Mouse (Mus musculus) kidney, adult 8-10 months (tissue): ENCODE measurements at regions not wholly inside any gene's neighbourhood (a gene's known extent, or its start where the extent isn't known, plus 50 kb on each side); places are given as distances from the start of the nearest gene placed in this dataset.

ENCODE experiments used
- DNase-seq, 2 experiments: peaks; one replicate each; pipeline ENCODE4 v3.0.0; 2022

DNA sequence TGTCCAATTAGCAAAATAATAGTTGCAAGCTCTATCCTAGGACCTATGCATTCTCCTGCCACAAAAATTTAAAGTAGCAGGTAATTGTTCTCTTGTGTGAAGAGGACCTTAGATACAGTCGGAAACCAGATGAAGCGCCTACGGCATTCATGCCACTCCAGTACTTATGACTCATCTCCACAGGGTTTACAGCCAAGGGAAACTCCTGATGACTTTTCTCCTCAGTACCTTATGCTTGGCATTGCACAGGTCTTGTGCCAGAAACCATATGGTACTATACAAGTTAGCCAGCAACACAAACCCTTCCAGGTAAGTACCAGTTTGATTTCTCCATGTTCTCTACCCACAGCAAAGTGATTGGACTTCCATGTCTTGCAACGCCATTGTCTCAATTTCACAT is 606.3 kb upstream of the Dmac1 start:
- DNase-seq, result no peak

DNA sequence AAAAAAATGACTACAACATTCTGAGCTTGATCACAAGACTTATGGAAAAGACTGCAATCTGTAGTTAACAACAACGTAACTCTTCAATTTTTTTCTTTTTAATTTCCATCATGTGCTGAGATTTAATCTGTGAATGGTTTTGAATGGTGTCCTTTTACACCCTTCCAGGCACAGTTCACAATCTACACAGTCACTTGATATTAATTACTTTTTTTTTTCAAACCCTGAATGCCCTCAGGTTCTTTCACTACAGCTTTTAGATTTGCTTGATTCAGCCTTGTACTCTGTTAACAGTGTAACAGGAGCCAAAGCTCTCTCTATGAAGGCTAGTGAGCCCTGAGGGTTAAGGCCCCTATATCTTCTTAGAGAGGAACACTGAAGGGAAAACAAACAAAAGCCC is 591.7 kb upstream of the Dmac1 start:
- DNase-seq, result peak in 1 of 2 experiments; percentile 31

DNA sequence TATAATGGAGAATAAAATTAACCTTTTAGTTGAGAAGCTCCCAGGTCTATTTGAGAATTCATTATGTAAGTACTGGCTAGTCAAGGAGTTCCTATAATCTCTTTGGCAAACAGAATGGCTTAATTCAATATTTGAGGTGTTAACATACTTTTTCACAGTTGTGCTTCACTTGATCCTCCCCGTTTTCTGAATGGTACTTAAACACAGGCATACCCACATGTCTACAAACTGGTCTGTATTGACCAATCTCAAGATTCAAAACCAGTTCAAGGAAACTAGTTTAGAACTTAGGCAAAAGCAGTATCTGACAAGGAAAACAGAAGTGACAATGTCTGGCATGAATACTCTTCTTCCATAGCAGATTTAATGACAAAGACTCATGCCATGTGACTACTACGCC is 583.0 kb upstream of the Dmac1 start:
- DNase-seq, result no peak

DNA sequence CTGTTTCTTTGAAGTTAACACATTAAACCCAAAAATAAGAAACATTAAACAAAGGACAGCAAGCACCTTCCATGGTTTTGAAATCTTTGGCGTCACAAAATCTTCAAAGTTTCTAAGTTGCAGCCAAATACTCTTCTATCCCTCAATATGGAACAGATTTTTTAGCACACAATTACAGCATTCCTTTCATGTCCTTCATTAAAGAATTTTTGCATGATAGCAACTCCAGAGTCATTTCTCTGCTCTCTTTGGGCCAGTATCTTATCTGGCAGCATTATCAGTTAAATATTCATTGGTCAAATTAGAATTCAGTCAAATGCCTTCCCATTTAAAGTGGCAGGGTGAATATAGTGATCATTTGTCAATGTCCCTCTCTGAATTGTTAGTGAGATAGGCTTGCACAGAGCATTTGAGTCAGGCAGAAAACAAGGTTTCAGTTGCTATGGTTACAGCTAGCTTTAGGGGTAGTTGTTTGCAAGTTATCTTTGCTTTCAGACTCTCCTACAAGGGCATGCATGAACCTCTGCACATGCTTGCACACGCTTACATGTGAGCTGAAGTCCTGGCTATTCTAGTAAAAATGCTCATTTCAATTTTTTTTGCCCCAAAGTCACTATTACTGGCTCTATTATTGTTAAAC is 579.8 kb upstream of the Dmac1 start:
- no peak for DNase-seq

DNA sequence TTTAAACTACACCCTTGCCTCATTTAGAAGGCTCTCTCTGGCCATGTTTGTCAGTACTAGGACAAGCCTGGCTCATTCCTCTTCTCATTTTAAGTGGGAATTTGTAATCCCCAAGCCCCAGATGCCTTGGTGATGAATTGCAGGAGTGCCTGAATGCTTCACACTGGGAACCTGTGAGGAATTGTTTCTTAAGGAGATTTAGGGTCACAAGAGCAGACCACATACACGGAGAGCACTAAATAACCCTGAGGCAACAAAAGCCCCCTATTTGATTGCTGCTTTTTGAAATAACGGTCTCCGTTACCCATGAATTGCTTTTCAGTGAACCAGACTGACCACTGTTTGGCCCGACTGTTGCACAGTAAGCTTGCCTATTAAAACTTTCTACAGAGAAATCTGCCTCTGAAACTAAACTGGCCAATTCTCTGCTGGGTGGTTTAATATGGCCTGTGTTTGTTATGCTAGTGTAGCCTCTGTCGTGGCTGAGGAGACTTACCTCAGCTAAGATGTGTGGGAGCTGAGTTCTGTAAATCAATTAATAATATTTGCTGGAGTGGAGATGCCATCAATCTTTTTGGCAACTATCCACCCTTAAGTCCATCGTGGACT is 577.7 kb upstream of the Dmac1 start:
- no peak for DNase-seq

- no peak for DNase-seq
Measured at GRCm38 (mm10) chr4:75850343-75850742, 572.2 kb upstream of the Dmac1 start.

DNA sequence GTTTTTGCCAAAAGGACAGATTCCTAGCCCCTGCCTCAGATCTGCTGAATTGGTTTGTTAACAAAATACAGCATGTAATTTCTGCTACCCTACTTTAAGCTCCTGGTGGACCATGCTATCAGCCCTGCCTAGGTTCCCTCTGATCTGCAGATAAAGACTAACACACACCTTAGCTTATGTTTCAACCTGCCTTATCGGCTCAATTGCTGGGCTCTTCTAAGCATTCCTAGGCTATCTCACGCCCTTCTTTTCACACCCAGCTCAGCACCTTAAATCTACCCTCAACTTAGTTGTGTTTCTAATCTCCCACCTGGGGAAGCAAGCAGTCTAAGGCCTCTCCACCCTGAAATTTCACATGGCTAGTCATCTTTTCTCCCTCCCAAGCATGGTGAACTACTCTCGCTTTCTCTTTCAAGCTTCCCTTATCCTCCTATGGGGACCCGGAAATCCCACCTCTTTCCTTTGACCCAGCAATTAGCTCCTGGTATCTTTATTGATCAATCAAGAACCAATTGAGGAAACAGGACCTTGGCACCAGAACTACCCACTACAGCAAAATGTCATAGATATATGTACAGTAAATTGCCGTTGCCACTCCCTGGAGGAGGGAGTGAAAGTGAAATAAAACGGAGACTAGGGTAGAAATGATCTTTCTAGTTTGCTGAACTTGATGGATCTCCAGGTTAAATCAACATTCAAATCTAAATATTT is 569.7 kb upstream of the Dmac1 start:
- DNase-seq, result no peak

DNA sequence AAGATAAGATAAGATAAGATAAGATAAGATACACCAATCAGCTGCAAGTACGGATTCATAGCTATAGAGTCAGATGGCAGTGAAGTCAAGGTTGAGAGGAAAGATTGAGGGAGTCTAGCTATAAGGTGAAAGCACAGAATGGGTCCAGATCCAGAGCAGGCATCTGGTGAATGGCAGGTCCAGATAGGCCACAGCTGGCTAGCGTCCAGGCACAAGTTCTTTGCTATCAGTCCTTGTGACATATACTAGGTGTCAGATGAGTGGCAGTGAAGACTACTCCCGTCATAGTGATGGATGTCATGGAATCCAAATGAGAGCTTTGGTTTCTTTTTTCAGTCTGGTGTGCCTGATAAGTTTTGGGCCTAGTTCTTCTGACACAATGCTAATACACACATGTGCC is 566.9 kb upstream of the Dmac1 start:
- no peak for DNase-seq

DNA sequence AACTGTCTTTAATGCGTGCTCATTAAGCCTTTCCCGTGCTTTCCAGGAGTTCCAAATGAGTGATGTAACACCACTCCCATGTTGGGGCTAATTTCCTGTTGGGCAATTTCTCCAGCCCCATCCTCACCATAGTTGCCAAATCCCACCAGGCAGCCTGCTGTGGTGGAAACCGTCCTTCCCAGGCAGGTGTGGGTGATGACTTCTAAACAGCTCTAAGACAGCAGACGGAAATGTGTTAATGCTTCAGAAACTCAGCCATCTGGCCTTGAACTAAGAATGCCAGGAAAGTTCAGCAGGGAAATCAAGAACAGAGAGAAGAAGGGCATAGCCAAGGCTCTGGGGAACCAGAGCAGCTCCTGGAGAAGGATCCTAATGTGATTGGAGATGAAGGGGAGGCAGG is 560.5 kb upstream of the Dmac1 start:
- DNase-seq, result no peak

DNA sequence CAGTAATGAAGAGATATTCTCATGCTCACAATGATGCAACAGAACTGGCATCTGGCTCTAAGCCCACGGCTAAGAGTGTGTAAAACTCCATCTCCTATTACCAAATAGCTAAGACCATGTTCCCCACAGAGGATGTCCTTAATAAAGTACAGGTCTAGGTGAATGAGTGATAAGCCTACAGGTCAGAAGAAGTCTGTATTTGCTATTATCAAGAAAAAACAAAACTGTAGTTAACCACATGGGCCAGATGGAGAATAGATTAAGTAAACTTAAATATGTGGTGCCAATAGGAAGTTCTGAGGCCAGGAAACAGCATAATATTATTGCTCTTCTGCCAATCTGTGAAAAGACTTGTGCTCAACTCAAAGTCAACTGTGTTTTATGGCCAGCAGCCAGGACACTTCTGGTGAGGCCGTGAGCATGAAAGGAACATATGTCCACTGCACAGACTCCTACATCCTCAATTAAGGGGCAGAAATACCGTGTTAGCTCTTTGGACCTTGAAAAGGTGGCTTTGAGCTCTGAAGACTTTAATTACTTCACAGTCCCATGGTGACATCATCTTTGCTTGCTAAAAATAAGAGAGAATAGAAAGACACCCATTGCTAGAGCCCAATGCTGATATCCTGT is 549.1 kb upstream of the Dmac1 start:
- DNase-seq, result no peak

DNA sequence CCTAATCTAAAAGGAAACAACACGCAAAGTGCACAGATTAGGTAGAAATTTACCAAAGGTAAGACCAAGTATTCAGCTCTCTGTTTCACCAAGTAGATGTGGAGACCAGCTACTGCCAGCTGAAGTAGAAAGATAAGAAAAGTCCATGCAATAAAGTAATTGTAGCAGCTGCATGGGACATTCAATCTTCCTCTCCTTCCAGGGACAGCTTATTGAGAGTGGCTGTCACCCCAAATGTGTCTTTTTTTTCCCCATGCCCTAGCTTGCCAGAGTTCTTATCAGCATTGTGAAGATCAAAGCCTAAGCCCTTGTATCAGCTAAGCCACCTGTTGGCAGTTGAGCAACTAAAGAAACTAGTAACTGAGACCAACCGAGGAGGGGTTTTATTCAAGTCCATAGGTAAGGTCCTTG is 541.1 kb upstream of the Dmac1 start:
- no peak for DNase-seq

DNA sequence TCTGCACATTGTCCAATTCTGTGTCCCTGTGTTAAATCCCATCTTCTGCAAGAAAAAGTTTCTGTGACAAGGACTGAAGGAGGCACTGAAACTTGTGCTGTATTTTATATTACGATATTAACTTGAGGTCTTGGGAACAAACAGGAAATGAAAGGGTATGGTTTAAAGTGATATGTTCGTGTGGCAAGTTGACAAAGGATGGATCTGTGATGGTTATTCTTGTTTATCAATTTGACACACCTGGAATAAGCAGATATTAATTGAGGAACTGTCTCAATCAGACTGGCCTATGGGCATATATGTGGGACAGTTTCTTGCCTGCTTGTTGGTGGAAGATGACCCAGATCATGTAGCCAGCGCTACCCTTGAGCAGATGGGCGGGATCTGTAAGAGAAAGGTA is 537.9 kb upstream of the Dmac1 start:
- no peak for DNase-seq

GRCm38 (mm10) chr4:75812266-75812665 is 534.2 kb upstream of the Dmac1 start:
- no peak for DNase-seq

DNA sequence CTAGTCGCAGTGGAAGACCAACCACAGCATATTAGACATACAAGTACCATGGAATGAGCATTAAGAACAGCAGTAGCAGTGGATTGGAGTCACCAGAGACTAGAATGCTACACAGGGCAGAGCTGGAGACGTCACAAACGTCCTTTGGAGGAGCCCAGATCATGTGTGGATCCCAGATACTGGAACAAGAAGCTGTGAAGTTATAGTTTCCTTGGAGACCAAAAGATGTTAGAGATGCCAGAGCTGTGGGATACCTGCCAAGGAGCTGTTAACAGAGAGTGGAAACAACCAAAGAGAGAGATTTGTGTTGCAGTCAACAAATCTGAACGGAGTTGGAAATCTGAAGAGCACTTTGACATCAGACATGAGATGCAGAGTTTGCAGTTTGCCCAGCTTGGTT is 523.8 kb upstream of the Dmac1 start:
- no peak for DNase-seq

- DNase-seq, result no peak
Measured at GRCm38 (mm10) chr4:75801156-75801555, 523.1 kb upstream of the Dmac1 start.

- no peak for DNase-seq
Measured at GRCm38 (mm10) chr4:75791789-75792188, 513.7 kb upstream of the Dmac1 start.

GRCm38 (mm10) chr4:75790920-75791589 is 513.0 kb upstream of the Dmac1 start:
- DNase-seq, result no peak

- DNase-seq, result no peak
Measured at GRCm38 (mm10) chr4:75787405-75787804, 509.3 kb upstream of the Dmac1 start.

GRCm38 (mm10) chr4:75786391-75786790 is 508.3 kb upstream of the Dmac1 start:
- no peak for DNase-seq

DNA sequence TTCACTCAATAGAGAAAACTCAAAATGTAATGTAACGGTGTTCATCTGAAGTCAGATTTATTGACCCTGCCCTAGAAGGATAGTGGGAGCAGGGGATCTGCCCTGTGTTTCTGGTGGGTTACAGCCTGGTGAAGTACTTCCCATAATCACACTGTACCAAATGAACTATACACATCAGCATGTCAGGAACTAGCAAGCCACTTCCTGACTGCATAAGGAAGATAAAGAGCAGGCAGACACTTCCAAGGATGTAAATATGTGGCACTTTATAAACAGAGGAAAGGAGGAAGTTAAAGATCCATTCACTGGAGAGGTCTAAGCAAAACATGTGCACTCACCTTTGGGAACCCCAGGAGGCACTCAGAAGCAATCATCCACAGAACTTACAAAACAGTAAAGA is 501.4 kb upstream of the Dmac1 start:
- no peak for DNase-seq

GRCm38 (mm10) chr4:75764141-75764540 is 486.0 kb upstream of the Dmac1 start:
- DNase-seq, result no peak

GRCm38 (mm10) chr4:75744605-75745004 is 466.5 kb upstream of the Dmac1 start:
- DNase-seq, result no peak

DNA sequence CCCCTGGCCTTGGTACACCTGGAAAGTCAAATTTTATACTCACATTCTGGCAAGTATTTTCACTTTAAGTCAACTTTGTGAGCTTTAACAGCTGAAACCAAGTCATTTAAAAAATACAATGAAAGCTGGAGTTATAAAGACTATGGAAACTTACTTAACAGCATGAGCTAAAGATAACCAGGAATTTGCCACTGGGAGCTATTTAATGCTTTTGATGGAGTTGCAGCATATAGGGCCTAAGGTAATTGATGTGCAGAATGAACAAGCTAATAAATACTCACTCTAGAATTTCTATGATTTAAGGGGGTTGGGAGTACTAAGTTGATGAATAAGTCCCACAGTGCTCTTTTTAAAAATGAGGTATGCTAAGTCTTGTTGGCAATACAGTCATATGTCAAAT is 463.5 kb upstream of the Dmac1 start:
- DNase-seq, result no peak
